Mouse (Mus musculus): Measurements from ENCODE around the gene Gm11034. TPM values are rescaled to one million over a fixed set of nuclear protein-coding genes. Genes with fewer than 3 reads are reported as not detected.

Gene Gm11034
- polyA plus RNA-seq, 1 experiment from 2014 or later, result not detected

- Histone ChIP-seq H3K36me3 (ENCODE audit: control insufficient read depth, insufficient read depth, low read length) (peaks cover 26% of the 10 kb centered on the region; the same call in 1 of the 2 replicates), H3K27ac (ENCODE audit: low read depth, low read length) (no peak overlapping the region), H3K4me2 (ENCODE audit: low read length) (no peak overlapping the region), H3K4me3 (ENCODE audit: low read depth, low read length) (no peak overlapping the region), H3K9ac (ENCODE audit: low read length) (no peak overlapping the region), H3K9me3 (replicated peaks; ENCODE audit: control insufficient read depth, low read length) (no peaks in the 10 kb centered on the region), H3K27me3 (replicated peaks; ENCODE audit: control insufficient read depth, insufficient read depth, low read length) (no peaks in the 10 kb centered on the region), H3K4me1 (ENCODE audit: control insufficient read depth, insufficient read depth, low read length) (no peaks in the 10 kb centered on the region)
- 82% methylated on average over 2 of the region's 2 CpGs for WGBS
- DNase-seq (ENCODE audit: low spot score) (no peak), ATAC-seq (no peak)
These were observed 31.2 kb upstream of the Gm11034 start for GRCm38 (mm10) chr8:72244610-72245009.

DNA sequence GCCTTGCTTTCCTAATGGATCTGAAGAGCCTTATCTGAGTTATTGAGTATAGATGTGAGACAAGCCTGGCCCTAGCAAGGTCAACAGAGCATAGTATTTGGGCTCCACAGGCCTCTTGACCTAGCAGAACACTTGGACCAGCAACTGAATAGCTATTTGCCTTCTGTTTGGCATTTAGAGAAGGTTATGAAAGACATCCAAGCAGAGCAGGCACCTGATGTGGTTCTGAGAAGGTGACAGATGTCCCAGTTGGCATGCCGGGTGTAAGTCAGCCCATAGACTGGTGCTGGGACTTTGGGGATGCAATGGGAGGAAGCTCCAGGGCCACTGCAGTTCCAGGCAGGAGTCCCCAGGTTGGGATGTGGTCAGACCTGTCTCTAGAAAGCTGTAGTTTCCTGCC lies 28.8 kb upstream of the Gm11034 start:
- Histone ChIP-seq H3K4me2 (ENCODE audit: low read length) (no peak overlapping the region), H3K4me3 (ENCODE audit: low read depth, low read length) (no peak overlapping the region), H3K27me3 (replicated peaks; ENCODE audit: control insufficient read depth, insufficient read depth, low read length) (no peaks in the 10 kb centered on the region), H3K9ac (ENCODE audit: low read length) (no peak overlapping the region), H3K27ac (ENCODE audit: low read depth, low read length) (no peak overlapping the region), H3K4me1 (ENCODE audit: control insufficient read depth, insufficient read depth, low read length) (no peaks in the 10 kb centered on the region), H3K36me3 (ENCODE audit: control insufficient read depth, insufficient read depth, low read length) (peaks cover 18% of the 10 kb centered on the region; the same call in 1 of the 2 replicates), H3K9me3 (replicated peaks; ENCODE audit: control insufficient read depth, low read length) (no peaks in the 10 kb centered on the region)
- 94% methylated on average over 1 of the region's 1 CpGs for WGBS
- DNase-seq (ENCODE audit: low spot score) (no peak), ATAC-seq (no peak)

GRCm38 (mm10) chr8:72240951-72241350 lies 27.5 kb upstream of the Gm11034 start:
- H3K9me3 ChIP-seq (replicated peaks; ENCODE audit: control insufficient read depth, low read length), result no peaks in the 10 kb centered on the region
- H3K9ac ChIP-seq (ENCODE audit: low read length), result peak overlapping the region; percentile 72
- 65% methylated on average over 7 of the region's 7 CpGs for WGBS
- H3K27ac ChIP-seq (ENCODE audit: low read depth, low read length), result no peak overlapping the region
- H3K36me3 ChIP-seq (ENCODE audit: control insufficient read depth, insufficient read depth, low read length), result peaks cover 14% of the 10 kb centered on the region; the same call in 1 of the 2 replicates
- H3K4me3 ChIP-seq (ENCODE audit: low read depth, low read length), result peak overlapping the region; percentile 64
- H3K4me1 ChIP-seq (ENCODE audit: control insufficient read depth, insufficient read depth, low read length), result no peaks in the 10 kb centered on the region
- H3K27me3 ChIP-seq (replicated peaks; ENCODE audit: control insufficient read depth, insufficient read depth, low read length), result no peaks in the 10 kb centered on the region
- ATAC-seq (no peak), DNase-seq (ENCODE audit: low spot score) (no peak)
- peak overlapping the region; percentile 73 for H3K4me2 ChIP-seq (ENCODE audit: low read length)

DNA sequence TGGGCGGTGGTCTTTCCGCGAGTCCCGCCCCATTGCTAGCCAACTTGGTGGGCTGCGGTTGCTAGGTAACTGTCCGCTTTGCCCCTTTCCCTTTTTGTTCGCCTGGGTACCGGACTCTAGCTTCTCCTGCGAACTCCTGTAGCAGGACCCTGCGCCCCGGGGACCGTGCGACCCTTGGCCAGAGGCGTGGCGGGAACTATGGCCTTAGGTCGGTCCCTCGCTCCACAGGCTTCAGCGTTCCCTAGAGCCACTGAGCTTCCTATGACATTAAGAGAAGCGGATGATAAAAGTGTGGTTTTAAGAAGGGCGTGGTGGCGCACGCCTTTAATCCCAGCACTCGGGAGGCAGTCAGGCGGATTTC lies 26.9 kb upstream of the Gm11034 start:
- Histone ChIP-seq H3K36me3 (ENCODE audit: control insufficient read depth, insufficient read depth, low read length) (peaks cover 14% of the 10 kb centered on the region; the same call in 1 of the 2 replicates), H3K4me1 (ENCODE audit: control insufficient read depth, insufficient read depth, low read length) (no peaks in the 10 kb centered on the region), H3K27ac (ENCODE audit: low read depth, low read length) (peak overlapping the region; percentile 93), H3K4me3 (ENCODE audit: low read depth, low read length) (peak overlapping the region; percentile 64), H3K4me2 (ENCODE audit: low read length) (peak overlapping the region; percentile 73), H3K9me3 (replicated peaks; ENCODE audit: control insufficient read depth, low read length) (no peaks in the 10 kb centered on the region), H3K27me3 (replicated peaks; ENCODE audit: control insufficient read depth, insufficient read depth, low read length) (no peaks in the 10 kb centered on the region), H3K9ac (ENCODE audit: low read length) (peak overlapping the region; percentile 72)
- ATAC-seq (no peak), DNase-seq (ENCODE audit: low spot score) (no peak)
- WGBS, result under 1% methylated on average over 24 of the region's 24 CpGs

GRCm38 (mm10) chr8:72239499-72240402 lies 26.3 kb upstream of the Gm11034 start, which contains the start of gene Ap1m1:
Gene Ap1m1 (plus strand): TSS chr8:72240018.
- Histone ChIP-seq H3K27ac (ENCODE audit: low read depth, low read length) (peak within 1 kb of the TSS; percentile 93), H3K27me3 (replicated peaks; ENCODE audit: control insufficient read depth, insufficient read depth, low read length) (no peaks in the 10 kb centered on the region), H3K4me1 (ENCODE audit: control insufficient read depth, insufficient read depth, low read length) (no peaks in the 10 kb centered on the region), H3K9me3 (replicated peaks; ENCODE audit: control insufficient read depth, low read length) (no peaks in the 10 kb centered on the region), H3K4me2 (ENCODE audit: low read length) (peak within 1 kb of the TSS; percentile 73), H3K36me3 (ENCODE audit: control insufficient read depth, insufficient read depth, low read length) (peaks cover 14% of the 10 kb centered on the region; the same call in 1 of the 2 replicates), H3K4me3 (ENCODE audit: low read depth, low read length) (peak within 1 kb of the TSS; percentile 64), H3K9ac (ENCODE audit: low read length) (peak within 1 kb of the TSS; percentile 72)
- DNase-seq (ENCODE audit: low spot score) (peak; percentile 100), ATAC-seq (peak; percentile 96)
- under 1% methylated on average over 54 of the region's 54 CpGs for WGBS

DNA sequence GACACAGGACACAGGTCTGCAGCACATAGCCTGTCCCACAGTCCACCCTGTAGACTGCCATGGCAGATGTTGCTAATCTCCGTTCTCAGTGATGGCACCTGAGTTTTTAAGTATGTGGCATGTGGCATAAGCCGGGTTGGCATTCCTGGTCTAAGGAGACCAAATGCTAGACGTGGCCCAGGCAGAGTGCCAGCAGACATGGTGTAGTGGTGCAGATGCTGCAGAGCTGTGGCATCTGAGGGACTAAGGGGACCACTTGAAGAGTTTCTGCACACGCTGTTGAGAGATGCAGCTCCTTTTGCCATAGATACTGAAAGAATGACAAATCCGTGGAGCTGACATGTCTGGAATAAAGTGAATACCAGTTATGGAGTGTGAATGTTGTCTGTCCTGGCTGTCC lies 9.2 kb upstream of the Gm11034 start:
- ATAC-seq (no peak), DNase-seq (ENCODE audit: low spot score) (no peak)
- Histone ChIP-seq H3K9ac (ENCODE audit: low read length) (no peak overlapping the region), H3K9me3 (replicated peaks; ENCODE audit: control insufficient read depth, low read length) (no peaks in the 10 kb centered on the region), H3K4me3 (ENCODE audit: low read depth, low read length) (no peak overlapping the region), H3K27ac (ENCODE audit: low read depth, low read length) (no peak overlapping the region), H3K36me3 (ENCODE audit: control insufficient read depth, insufficient read depth, low read length) (peaks cover 30% of the 10 kb centered on the region), H3K4me2 (ENCODE audit: low read length) (no peak overlapping the region), H3K4me1 (ENCODE audit: control insufficient read depth, insufficient read depth, low read length) (peaks cover 9% of the 10 kb centered on the region; the same call in 1 of the 2 replicates), H3K27me3 (replicated peaks; ENCODE audit: control insufficient read depth, insufficient read depth, low read length) (no peaks in the 10 kb centered on the region)
- WGBS, result 94% methylated on average over 5 of the region's 5 CpGs

DNA sequence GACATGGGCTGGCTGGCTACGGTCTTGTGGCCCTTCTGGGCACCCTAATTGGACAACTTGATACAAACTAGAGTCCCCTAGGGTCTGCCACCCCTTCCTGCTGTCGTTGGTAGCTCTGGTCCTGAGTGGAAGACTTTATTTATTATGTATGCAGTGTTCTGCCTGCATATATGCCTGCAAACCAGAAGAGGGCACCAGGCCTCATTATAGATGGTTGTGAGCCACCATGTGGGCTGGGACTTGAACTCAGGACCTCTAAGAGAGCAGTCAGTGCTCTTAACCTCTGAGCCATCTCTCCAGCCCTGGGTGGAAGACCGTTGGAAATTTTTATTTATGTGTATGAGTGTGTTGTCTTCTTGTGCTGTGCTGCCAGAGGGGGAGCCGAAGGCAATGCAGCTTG lies 7.3 kb upstream of the Gm11034 start:
- no peak for DNase-seq (ENCODE audit: low spot score)
- H3K9me3 ChIP-seq (replicated peaks; ENCODE audit: control insufficient read depth, low read length), result no peaks in the 10 kb centered on the region
- no peak for ATAC-seq
- peak overlapping the region; percentile 67 for H3K4me3 ChIP-seq (ENCODE audit: low read depth, low read length)
- peak overlapping the region; percentile 91 for H3K4me2 ChIP-seq (ENCODE audit: low read length)
- 85% methylated on average over 4 of the region's 4 CpGs for WGBS
- peaks cover 30% of the 10 kb centered on the region for H3K36me3 ChIP-seq (ENCODE audit: control insufficient read depth, insufficient read depth, low read length)
- H3K27ac ChIP-seq (ENCODE audit: low read depth, low read length), result no peak overlapping the region
- peaks cover 9% of the 10 kb centered on the region; the same call in 1 of the 2 replicates for H3K4me1 ChIP-seq (ENCODE audit: control insufficient read depth, insufficient read depth, low read length)
- no peak overlapping the region for H3K9ac ChIP-seq (ENCODE audit: low read length)
- H3K27me3 ChIP-seq (replicated peaks; ENCODE audit: control insufficient read depth, insufficient read depth, low read length), result no peaks in the 10 kb centered on the region

GRCm38 (mm10) chr8:72219541-72220363 lies 6.3 kb upstream of the Gm11034 start, which contains the start of gene Fam32a:
Gene Fam32a (plus strand): TSS chr8:72219730.
- Histone ChIP-seq H3K27ac (ENCODE audit: low read depth, low read length) (peak within 1 kb of the TSS; percentile 62; the same call in 1 of the 2 replicates), H3K9ac (ENCODE audit: low read length) (peak within 1 kb of the TSS; percentile 76), H3K4me3 (ENCODE audit: low read depth, low read length) (peak within 1 kb of the TSS; percentile 67), H3K4me2 (ENCODE audit: low read length) (peak within 1 kb of the TSS; percentile 91), H3K27me3 (replicated peaks; ENCODE audit: control insufficient read depth, insufficient read depth, low read length) (no peaks in the 10 kb centered on the region), H3K36me3 (ENCODE audit: control insufficient read depth, insufficient read depth, low read length) (peaks cover 30% of the 10 kb centered on the region), H3K4me1 (ENCODE audit: control insufficient read depth, insufficient read depth, low read length) (peaks cover 9% of the 10 kb centered on the region; the same call in 1 of the 2 replicates), H3K9me3 (replicated peaks; ENCODE audit: control insufficient read depth, low read length) (no peaks in the 10 kb centered on the region)
- WGBS, result 11% methylated on average over 39 of the region's 39 CpGs
- peak; percentile 98 for DNase-seq (ENCODE audit: low spot score)
- ATAC-seq, result peak; percentile 98

Data from forebrain, embryonic 14.5 days (tissue).